Mouse (Mus musculus): ENCODE data around the gene Btaf1.

GRCm38 (mm10) chr19:37044431-37044830 is 118.6 kb downstream of the Btaf1 start:
- no peak for TF ChIP-seq POLR2A (IDR thresholded peaks at IDR 0.05; ENCODE audit: borderline replicate concordance, insufficient read depth, low read length)
- TF ChIP-seq CTCF (IDR thresholded peaks at IDR 0.05; ENCODE audit: borderline replicate concordance, insufficient read depth, low read depth, low read length): no peak
